Mouse (Mus musculus) ZHBTc4 (cell line): ENCODE measurements around the gene Ppp1r11.

Source experiments
- DNase-seq: peaks from one replicate; pipeline ENCODE4 v3.0.0-alpha.2; 2011; ENCODE audit warnings: low read depth, low spot score

Gene Ppp1r11

DNA sequence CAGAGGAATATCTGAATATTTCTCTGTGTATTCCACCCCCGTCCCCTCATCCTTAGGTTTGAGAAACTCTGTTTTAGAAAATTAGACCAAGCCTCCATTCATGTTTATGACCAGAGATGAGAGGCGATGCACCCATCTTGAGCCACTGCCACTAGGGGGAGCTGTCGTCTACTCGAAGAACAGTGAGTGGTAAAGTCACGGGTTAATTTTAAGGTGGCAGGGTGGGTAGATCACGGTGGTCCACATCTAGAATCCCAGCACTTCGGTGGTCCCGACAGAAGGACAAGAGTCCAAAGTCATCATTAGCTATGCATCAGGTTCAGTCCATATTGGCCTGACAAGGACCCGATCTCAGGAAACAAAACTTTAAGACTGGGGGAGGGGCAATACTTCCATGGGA, 36.5 kb downstream of the Ppp1r11 start:
- DNase-seq: peak; percentile 74

DNA sequence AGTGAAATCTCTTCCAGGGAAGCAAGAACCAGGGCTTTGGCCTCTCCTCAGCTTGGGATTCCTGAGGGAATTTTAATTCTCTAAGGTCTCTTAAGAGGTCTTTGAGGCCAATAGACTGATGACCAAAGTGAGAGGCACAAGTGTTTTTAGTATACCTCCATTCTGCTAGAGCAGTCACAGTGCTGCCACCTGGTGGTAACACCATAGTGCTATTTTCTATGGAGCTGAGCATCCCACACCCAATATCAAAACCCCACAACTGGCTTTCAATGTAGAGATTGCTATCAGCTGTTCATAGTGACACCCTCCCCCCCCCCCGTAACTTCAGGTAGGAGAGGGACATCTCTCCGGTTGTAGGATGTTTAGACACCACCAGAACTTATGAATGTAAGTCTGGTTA, 37.4 kb downstream of the Ppp1r11 start:
- DNase-seq: peak; percentile 87

DNA sequence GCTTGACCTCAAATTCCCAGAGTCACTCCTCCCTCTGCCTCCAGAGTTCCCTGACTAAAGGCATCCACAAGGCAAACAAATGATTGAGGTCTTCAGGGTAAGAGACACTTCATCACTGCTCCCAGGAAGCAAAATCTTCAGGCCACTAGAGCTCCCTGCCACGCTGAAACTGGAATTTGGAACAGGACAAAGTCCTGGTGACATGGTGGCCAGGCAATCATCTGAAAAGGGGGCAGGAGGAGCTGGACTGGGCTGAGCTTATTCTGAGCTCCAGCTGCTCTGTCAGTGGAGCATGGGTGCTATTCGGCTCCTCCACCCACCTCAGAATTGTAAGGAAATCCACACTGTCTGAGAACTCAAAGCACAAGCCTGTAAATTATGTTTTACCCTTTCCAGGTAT, 39.5 kb downstream of the Ppp1r11 start:
- DNase-seq: no peak

DNA sequence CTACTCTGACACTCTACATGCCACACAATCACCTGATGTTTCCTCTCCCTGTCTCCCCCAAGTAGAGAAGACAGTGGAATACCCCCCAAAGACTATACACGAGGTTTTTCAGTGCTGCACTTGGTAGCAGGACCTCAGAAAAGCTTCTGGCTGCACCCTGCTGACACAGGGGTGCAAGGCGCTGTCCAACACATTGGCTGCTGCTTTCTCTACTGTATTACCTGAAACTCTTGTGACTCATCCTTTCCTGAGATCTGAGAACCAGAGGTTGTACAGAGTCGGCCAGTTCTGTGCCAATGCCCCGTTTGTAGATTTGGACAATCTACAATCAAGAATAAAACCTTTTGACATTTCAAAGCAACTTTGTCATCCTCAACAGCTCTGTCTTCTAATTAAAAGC, 41.7 kb downstream of the Ppp1r11 start:
- no peak for DNase-seq

DNA sequence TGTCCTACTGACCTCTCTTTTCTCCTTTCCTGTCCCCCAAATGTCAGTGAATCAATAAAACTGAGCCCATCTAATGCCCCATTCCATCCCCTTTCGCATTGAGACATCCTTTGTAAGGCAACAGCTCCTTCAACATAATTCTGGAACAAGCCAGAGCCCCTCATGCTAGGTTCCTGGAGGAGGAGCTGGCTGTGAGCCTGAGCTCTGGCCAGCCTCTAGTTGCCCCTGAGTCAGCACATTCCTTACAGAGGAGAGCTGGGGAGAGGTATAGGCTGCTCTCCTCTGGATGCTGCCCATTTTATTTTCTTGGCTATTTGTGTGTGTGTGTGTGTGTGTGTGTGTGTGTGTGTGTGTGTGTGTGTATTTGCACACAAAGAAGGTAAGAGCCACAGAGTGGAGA, 43.3 kb downstream of the Ppp1r11 start:
- no peak for DNase-seq

DNA sequence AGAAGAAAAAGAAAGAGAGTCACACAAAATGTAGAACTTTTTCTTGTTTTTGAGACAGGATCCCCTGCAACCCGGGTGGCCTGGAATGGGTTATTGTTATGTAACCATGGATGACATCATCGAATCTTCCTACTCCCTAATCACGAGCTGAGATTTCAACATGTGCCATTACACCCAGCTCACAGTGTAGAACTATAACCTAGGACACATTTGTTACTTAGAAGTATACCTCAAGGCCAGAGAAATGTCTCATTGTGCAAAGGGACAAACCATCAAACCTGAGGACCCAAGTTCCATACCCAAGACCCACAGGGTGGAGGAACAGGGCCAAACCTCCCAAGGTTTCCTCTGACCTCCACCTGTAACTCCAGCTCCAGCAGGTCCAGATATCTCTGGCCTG, 47.9 kb downstream of the Ppp1r11 start:
- DNase-seq: no peak

DNA sequence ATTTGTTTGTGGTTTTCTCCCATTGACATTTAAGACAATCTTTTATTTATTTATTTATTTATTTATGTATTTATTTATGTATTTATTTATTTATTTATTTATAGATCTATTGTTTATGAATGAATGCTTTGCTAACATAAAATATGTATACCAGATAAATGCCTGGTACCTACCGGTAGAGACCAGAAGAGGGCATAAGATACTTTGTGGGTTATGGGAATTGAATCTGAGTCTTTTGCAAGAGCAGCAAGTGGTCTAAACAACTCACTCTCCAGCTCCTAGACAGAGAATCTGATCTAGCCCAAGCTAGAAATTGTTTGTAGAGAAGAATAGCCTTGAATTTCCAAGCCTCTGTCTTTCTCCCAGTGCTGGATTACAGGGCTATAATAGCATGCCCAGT, 50.9 kb downstream of the Ppp1r11 start:
- DNase-seq: peak; percentile 25

DNA sequence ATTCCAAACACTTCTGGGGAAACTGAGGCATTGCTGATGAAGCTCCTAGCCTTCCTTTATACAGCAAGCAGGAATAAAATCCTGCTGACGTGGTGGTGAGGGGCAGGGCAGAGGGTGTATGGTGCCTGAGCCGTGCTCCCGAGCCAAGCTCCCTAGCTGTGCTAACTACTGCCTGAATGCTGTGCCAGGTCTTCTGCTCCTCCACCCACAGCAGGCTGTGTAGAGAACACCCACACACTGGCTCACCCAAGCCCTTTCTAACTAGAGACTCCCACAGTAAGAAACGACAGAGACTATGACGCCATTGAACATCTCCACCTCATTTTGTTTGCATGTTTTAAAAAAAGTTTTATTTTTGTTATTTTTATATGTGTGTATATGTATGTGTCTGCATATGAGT, 51.5 kb downstream of the Ppp1r11 start:
- DNase-seq: no peak

DNA sequence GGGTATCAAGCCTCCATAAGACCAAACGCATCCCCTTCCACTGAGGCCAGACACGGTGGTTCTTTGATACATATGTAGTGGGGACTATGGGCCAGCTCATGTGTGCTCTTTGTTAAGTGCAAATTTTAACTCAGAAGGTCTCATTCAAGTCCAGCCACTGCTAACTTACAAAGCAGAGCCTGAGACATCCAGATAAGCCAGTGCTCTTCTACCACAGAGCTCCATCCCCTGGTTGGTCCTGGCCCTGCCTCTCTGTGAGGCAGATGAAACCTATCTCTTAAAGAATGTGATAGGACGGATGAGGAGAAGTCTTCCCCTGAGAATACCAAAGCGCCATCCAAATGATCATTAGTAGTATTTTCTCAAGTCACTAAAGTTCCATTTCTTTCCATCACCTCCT, 52.2 kb downstream of the Ppp1r11 start:
- DNase-seq: no peak
